Mouse (Mus musculus) intestine, embryonic 14.5 days (tissue): ENCODE data around the gene Dennd1a. TPM values are rescaled to one million over a fixed set of nuclear protein-coding genes. Genes with fewer than 3 reads are reported as not detected.

Experiments used
- ATAC-seq: fragments of 200-750 bp; cut with Nextera tagmentation; replicated peaks from 2 replicates; pipeline ENCODE4 v1.8.0; 2017; ENCODE audit warnings: low read depth, moderate number of reproducible peaks, moderate TSS enrichment, moderate library complexity; ENCODE audit not compliant: low FRiP score, low TSS enrichment
- DNase-seq: peaks from one replicate; pipeline ENCODE4 v3.0.0-alpha.2; 2018; ENCODE audit warnings: low spot score
- H3K27ac ChIP-seq: fragments of 300-500 bp; sonication (generic); 2 replicates; pipeline ENCODE4 v1.5.1; 2014; ENCODE audit warnings: low read depth, mild to moderate bottlenecking, control low read depth
- H3K27me3 ChIP-seq: fragments of 300-500 bp; sonication (generic); replicated peaks from 2 replicates; pipeline ENCODE4 v1.6.1; 2014; ENCODE audit warnings: low read length, control low read depth; ENCODE audit not compliant: control insufficient read depth, insufficient read depth
- H3K36me3 ChIP-seq: fragments of 300-500 bp; sonication (generic); 2 replicates; pipeline ENCODE4 v1.6.1; 2014; ENCODE audit warnings: low read length, control low read depth; ENCODE audit not compliant: control insufficient read depth, insufficient read depth
- H3K4me1 ChIP-seq: fragments of 300-500 bp; sonication (generic); replicated peaks from 2 replicates; pipeline ENCODE4 v1.6.1; 2014; ENCODE audit warnings: low read length, control low read depth, mixed read lengths; ENCODE audit not compliant: control insufficient read depth, insufficient read depth
- H3K4me2 ChIP-seq: fragments of 300-500 bp; sonication (generic); 2 replicates; pipeline ENCODE4 v1.6.1; 2014; ENCODE audit warnings: low read length
- H3K4me3 ChIP-seq: fragments of 300-500 bp; sonication (generic); 2 replicates; pipeline ENCODE4 v1.5.1; 2014; ENCODE audit warnings: low read depth, low read length, control low read depth, mixed read lengths
- H3K9ac ChIP-seq: fragments of 300-500 bp; sonication (generic); 2 replicates; pipeline ENCODE4 v1.6.1; 2014; ENCODE audit warnings: mild to moderate bottlenecking, low read length
- H3K9me3 ChIP-seq: fragments of 300-500 bp; sonication (generic); 2 replicates; pipeline ENCODE4 v1.6.1; 2016; ENCODE audit warnings: low read length, control low read depth; ENCODE audit not compliant: control insufficient read depth
- WGBS: fragments of 180-500 bp; shearing (Covaris S2); extraction: QIAGEN DNeasy Blood & Tissue Kit; methylation state at CpG from one replicate; pipeline ENCODE4 v1.1.7; 2014; 5-methylcytosine and 5-hydroxymethylcytosine counted together
- polyA plus RNA-seq: library from polyadenylated mRNA; unstranded; fragments of >200 nt; fragmentation: Nextera tagmentation; extraction: Ambion mirVana; gene quantifications from 2 replicates; pipeline ENCODE4 v1.2.1, GENCODE M21; 2014

Gene Dennd1a
- polyA plus RNA-seq, 1 experiment from 2014 or later, result 11.6 TPM

DNA sequence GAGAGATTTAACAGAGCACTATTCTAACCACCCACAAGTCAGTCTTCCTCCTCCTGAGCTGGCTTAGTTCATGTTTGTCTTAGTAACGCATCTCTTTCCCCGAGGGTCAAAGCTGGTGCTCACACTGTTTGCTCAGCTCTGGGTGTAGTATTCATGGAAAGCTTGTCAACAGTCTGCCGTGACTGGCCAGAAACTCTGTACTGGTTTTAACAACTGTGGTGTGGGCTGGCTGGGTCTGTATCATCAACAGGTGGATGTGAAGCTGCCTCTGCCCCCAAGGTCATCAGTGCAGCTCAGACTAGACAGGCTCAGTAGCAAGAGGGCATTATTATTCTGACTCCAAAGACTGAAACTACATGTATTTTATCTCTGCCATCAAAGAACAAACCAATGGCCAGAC lies 430.2 kb downstream of the Dennd1a start:
- H3K27ac ChIP-seq, result no peak overlapping the region
- no peak overlapping the region for H3K4me3 ChIP-seq
- H3K36me3 ChIP-seq, result 0 out of 2 replicates have a peak, but pooled peaks cover 4% of the 10 kb centered on the region
- H3K9me3 ChIP-seq, result no peaks in the 10 kb centered on the region
- H3K27me3 ChIP-seq, result no peaks in the 10 kb centered on the region
- DNase-seq (no peak), ATAC-seq (no peak)
- no peaks in the 10 kb centered on the region for H3K4me1 ChIP-seq
- H3K4me2 ChIP-seq, result no peak overlapping the region
- no peak overlapping the region for H3K9ac ChIP-seq
- 56% methylated on average over 3 of the region's 3 CpGs for WGBS

DNA sequence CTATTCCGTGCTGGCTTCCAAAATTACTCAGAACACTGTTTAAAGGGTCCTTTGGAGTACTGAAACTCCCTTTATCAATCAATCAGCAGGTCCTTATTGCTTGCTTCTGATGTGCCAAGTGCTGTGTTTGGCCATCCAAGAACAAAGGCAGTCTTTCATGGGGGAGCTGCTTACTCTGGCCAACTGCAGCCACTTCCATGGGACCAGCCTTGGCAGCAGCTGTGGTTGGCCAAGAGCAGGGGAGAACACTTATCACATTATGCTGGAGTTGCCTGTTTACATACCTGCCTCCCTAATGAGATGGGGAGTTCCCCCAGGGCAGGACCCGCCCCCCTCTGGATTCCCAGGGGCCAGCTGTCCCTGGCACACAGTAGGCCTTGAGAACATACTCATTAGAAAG lies 432.0 kb downstream of the Dennd1a start:
- H3K27me3 ChIP-seq, result no peaks in the 10 kb centered on the region
- H3K36me3 ChIP-seq, result 0 out of 2 replicates have a peak, but pooled peaks cover 4% of the 10 kb centered on the region
- H3K9me3 ChIP-seq, result no peaks in the 10 kb centered on the region
- H3K4me2 ChIP-seq, result no peak overlapping the region
- DNase-seq (no peak), ATAC-seq (no peak)
- H3K4me1 ChIP-seq, result no peaks in the 10 kb centered on the region
- H3K4me3 ChIP-seq, result no peak overlapping the region
- 68% methylated on average over 2 of the region's 2 CpGs for WGBS
- no peak overlapping the region for H3K9ac ChIP-seq
- H3K27ac ChIP-seq, result no peak overlapping the region

GRCm38 (mm10) chr2:37853878-37854435 lies 433.2 kb downstream of the Dennd1a start:
- WGBS, result 52% methylated on average over 1 of the region's 1 CpGs
- DNase-seq (no peak), ATAC-seq (no peak)
- 0 out of 2 replicates have a peak, but pooled peaks cover 4% of the 10 kb centered on the region for H3K36me3 ChIP-seq
- no peak overlapping the region for H3K9ac ChIP-seq
- H3K4me1 ChIP-seq, result no peaks in the 10 kb centered on the region
- H3K27ac ChIP-seq, result no peak overlapping the region
- no peak overlapping the region for H3K4me2 ChIP-seq
- no peaks in the 10 kb centered on the region for H3K27me3 ChIP-seq
- no peaks in the 10 kb centered on the region for H3K9me3 ChIP-seq
- no peak overlapping the region for H3K4me3 ChIP-seq

DNA sequence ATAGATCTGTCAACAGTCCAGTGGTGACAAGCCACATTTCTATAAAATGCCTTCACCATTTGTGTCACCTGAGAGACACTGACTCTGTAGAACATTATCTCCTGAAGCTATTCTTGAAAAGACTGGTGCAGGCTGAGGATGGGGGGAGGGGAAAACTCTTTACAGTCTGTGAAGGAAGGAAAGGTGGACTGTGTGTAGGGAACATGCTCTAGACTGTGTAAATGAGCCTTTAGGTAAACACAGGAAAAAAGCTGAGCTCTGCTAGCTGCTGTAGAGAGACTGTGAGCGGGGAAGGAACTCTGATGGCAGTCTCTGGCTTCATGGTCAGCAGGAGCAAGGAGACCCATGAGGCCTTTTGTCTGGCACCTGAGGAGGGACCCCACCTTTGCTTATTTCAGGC lies 436.6 kb downstream of the Dennd1a start:
- no peaks in the 10 kb centered on the region for H3K4me1 ChIP-seq
- 0 out of 2 replicates have a peak, but pooled peaks cover 4% of the 10 kb centered on the region for H3K36me3 ChIP-seq
- H3K27me3 ChIP-seq, result no peaks in the 10 kb centered on the region
- ATAC-seq, result no peak
- no peaks in the 10 kb centered on the region for H3K9me3 ChIP-seq
- H3K27ac ChIP-seq, result no peak overlapping the region
- no peak for DNase-seq
- WGBS, result 69% methylated on average over 1 of the region's 1 CpGs
- H3K4me3 ChIP-seq, result no peak overlapping the region
- H3K9ac ChIP-seq, result no peak overlapping the region
- no peak overlapping the region for H3K4me2 ChIP-seq

DNA sequence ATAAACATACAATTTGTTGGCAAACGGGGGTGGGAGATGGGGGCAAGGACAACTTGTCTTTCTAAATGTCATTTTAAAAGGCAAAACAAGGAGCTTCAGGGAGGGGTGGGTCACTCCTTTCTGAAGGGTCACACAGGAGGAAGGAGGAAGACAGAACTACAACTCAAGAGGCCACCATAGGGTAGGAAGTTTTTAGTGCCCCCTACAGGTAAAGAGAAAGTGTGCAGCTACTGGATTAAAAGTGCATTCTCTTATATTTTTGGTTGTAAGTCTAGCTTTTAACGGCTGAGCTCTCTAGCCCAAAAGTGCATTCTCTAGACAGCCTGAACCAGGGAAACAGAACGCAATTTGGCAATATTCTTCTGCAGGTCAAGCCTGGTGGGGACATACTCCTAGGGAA lies 437.8 kb downstream of the Dennd1a start:
- H3K27me3 ChIP-seq, result no peaks in the 10 kb centered on the region
- WGBS, result 79% methylated on average over 3 of the region's 3 CpGs
- no peak overlapping the region for H3K4me2 ChIP-seq
- ATAC-seq, result no peak
- no peak for DNase-seq
- H3K36me3 ChIP-seq, result no peaks in the 10 kb centered on the region
- H3K4me3 ChIP-seq, result no peak overlapping the region
- H3K9me3 ChIP-seq, result no peaks in the 10 kb centered on the region
- no peak overlapping the region for H3K9ac ChIP-seq
- no peak overlapping the region for H3K27ac ChIP-seq
- no peaks in the 10 kb centered on the region for H3K4me1 ChIP-seq

- H3K36me3 ChIP-seq, result no peaks in the 10 kb centered on the region
- H3K4me1 ChIP-seq, result no peaks in the 10 kb centered on the region
- H3K4me3 ChIP-seq, result no peak overlapping the region
- WGBS, result 47% methylated on average over 4 of the region's 4 CpGs
- no peak overlapping the region for H3K9ac ChIP-seq
- no peak for ATAC-seq
- DNase-seq, result no peak
- H3K27me3 ChIP-seq, result no peaks in the 10 kb centered on the region
- H3K4me2 ChIP-seq, result no peak overlapping the region
- H3K9me3 ChIP-seq, result no peaks in the 10 kb centered on the region
- no peak overlapping the region for H3K27ac ChIP-seq
Observed at GRCm38 (mm10) chr2:37842719-37843118, 444.5 kb downstream of the Dennd1a start.

- Histone ChIP-seq H3K36me3 (no peaks in the 10 kb centered on the region), H3K4me2 (no peak overlapping the region), H3K9me3 (no peaks in the 10 kb centered on the region), H3K9ac (no peak overlapping the region), H3K27me3 (no peaks in the 10 kb centered on the region), H3K4me1 (no peaks in the 10 kb centered on the region), H3K4me3 (no peak overlapping the region), H3K27ac (no peak overlapping the region)
- 21% methylated on average over 7 of the region's 7 CpGs for WGBS
- DNase-seq (no peak), ATAC-seq (no peak)
Observed at GRCm38 (mm10) chr2:37842151-37842569, 445.0 kb downstream of the Dennd1a start.

DNA sequence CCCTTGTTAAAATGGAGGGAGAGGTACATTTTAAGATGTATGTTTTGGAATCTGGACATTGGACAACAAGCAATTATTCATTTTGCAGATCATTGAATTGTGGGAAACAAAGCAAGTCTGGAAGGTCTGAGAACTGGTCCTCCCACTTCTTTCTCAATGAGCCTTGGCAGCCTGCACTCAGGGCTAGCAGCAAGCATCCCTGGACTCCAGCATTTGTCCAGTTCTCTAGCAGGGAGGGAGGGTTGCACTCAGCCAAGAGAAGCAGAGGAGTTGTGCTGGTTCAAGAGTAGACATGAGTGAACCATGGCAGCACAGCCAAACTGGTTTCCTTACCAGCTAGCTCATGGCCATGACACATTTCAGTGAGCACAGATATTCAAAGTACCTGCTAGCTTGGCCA lies 447.3 kb downstream of the Dennd1a start:
- Histone ChIP-seq H3K27me3 (no peaks in the 10 kb centered on the region), H3K9me3 (no peaks in the 10 kb centered on the region), H3K4me3 (no peak overlapping the region), H3K27ac (no peak overlapping the region), H3K9ac (no peak overlapping the region), H3K4me2 (no peak overlapping the region), H3K36me3 (no peaks in the 10 kb centered on the region), H3K4me1 (no peaks in the 10 kb centered on the region)
- DNase-seq (no peak), ATAC-seq (no peak)

- Histone ChIP-seq H3K4me3 (no peak overlapping the region), H3K9me3 (no peaks in the 10 kb centered on the region), H3K36me3 (no peaks in the 10 kb centered on the region), H3K9ac (no peak overlapping the region), H3K27me3 (no peaks in the 10 kb centered on the region), H3K4me2 (no peak overlapping the region), H3K4me1 (no peaks in the 10 kb centered on the region), H3K27ac (no peak overlapping the region)
- WGBS, result 63% methylated on average over 7 of the region's 7 CpGs
- DNase-seq (no peak), ATAC-seq (no peak)
Observed at GRCm38 (mm10) chr2:37838202-37838984, 448.8 kb downstream of the Dennd1a start.
